Mouse (Mus musculus) cerebellum, postnatal 25 days (tissue): ENCODE measurements at regions not wholly inside any gene's neighbourhood (a gene's known extent, or its start where the extent isn't known, plus 50 kb on each side); places are given as distances from the start of the nearest gene placed in this dataset.
"Not testable (repeated sequence)": the region's sequence is repeated elsewhere in the genome, so short reads cannot be mapped to it uniquely, and the experiment has no call there.

Source experiments
- DNase-seq, 2 experiments: peaks; one replicate each; pipeline ENCODE4 v3.0.0; 2021; ENCODE audit warnings: mixed read lengths in 2 of 2

DNA sequence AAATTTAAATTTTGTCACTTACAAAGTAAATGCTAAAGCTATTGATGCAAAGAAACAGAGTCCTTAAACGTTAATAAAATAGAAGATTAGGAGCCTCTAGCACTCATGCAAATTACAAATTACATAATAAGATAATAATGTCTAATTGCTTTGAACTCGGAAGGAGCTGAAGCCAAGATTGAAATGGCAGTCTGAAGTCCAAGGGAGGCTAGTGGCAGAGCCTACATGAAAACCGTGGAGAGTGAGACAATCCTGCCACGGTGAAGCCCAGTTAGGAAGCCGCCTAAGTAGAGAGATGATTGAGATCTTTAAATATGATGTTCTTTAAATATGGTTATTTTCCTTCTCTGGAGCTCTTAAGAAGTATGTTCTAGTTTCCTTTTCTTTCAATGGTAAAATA lies 260.0 kb downstream of the Nfkbiz start:
- DNase-seq: no peak

- DNase-seq: not testable (repeated sequence)
Observed at GRCm38 (mm10) chr16:55575609-55576283, 263.0 kb downstream of the Nfkbiz start.

GRCm38 (mm10) chr16:55571106-55571505 lies 267.6 kb downstream of the Nfkbiz start:
- no peak for DNase-seq

- no peak for DNase-seq
Observed at GRCm38 (mm10) chr16:55570097-55570496, 268.6 kb downstream of the Nfkbiz start.

- no peak for DNase-seq
Observed at GRCm38 (mm10) chr16:55555821-55556535, 258.2 kb upstream of the Zpld1 start.

GRCm38 (mm10) chr16:55555224-55555623 lies 257.4 kb upstream of the Zpld1 start:
- no peak for DNase-seq

DNA sequence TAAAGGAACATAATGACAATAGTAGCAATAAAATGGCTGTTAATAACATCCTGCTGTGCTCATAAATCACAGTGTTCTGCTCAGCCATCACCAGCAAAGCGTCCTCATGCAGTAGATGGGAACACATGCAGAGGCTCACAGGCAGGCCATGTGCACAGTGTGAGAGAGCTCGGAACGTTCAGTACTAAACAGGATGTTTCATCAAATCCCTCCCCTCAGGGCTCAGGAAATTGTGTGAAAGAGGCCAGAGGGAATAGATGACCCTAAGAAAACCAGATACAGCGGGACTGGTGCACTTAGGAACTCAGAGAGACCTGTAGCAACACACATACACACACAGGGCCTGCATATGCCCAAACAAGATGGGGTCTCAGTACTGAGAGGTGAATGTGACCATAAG lies 256.1 kb upstream of the Zpld1 start:
- DNase-seq: no peak

DNA sequence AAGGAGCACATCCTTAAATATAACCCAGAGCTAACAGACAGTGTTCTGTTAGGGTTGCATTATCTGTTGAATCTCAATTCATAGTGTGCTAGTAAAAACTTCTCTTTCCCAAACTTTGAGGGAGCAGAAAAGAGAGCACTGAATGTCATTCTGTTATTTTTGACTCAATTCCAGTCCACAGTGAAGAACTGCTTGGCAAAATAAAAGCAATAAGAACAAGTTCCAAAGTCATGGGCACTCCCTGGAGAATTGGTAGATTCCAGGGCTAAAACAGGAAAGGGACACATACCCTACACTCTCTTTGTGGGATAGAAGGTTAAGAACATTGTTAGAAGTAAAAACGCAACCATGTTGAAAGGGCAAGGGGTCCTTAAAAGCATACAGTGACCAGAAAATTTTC lies 253.6 kb upstream of the Zpld1 start:
- no peak for DNase-seq

- DNase-seq: no peak
Observed at GRCm38 (mm10) chr16:55550649-55551312, 253.0 kb upstream of the Zpld1 start.

DNA sequence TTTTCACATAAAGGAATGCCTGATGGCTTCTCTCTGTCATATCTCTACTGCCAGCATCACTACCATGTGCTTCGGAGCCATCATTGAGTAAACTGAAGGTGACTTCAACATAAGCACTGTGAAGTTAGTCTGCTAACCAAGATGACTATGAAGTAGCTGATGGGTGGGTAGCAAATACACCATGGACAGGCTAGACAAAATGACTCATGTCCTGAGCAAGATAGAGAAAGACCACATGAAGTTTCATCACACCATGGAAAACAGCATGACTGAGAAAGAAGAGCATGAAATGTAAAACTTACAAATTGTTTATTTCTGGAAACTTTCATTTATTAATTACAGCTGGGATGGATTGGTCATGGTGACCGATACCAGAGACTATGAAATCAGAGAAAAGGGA lies 249.3 kb upstream of the Zpld1 start:
- DNase-seq: no peak

DNA sequence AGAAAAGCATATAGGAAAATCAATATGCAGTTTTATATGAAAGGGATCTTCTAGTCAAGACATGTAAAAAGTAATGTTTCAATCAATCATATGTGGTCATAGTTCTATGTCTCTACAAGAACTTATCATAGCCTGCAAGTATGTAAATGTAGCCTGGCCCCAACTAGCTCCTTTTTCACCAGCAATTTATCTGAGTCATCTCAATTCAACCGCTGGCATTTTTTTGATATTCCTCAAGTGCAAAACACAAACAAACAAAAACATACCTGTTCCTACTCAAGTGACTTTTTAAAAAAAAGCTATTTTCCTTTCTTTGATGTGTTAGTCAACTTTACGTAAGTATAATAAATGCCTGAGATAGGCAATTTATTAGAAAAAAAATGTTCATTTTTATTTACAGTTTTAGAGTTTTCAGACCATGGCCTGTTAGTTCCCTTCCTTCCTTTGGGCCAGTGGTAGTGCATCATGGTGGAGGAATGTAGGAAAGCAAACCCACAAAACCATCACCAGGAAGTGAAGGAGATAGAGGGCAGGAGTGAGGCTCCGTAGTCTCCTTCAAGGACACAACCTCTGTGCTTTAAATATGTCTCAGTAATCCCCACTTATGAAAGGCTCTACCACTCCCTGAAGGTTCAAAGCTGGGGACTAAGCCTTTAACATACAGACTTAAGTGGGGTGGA lies 242.7 kb upstream of the Zpld1 start:
- no peak for DNase-seq

DNA sequence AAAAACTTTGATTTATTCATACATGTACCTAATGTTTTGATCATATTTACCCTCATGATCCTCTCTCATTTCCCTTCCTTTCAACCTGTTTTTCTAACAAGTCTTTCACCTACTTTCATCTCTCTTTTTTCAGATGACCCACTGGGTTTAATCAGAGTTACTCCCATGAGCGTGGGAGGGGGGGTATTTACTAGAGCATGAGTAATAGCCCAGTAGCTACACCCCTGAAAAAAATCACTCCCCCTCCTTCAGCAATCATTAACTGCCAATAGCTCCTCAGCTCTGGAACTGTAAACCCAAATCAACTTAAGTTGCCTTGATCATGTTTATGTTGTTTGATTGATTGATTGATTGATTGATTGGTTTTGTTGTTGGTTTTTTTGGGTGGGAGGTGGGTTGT lies 241.4 kb upstream of the Zpld1 start:
- no peak for DNase-seq

DNA sequence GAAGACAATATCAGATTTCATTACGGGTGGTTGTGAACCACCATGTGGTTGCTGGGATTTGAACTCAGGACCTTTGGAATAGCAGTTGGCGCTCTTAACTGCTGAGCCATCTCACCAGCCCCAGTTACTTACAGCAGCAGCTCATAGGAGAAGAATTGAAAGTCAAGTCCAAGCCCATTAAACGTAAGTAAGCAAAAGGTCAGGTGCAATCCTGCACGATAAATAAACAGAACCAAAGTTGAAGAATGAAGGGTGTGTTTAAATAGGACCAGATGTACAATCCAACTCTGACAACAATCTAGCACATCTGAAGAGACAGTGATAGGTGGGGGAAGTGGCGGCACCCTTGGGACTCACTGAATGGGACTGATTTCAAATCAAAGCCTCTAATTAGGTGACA lies 239.8 kb upstream of the Zpld1 start:
- no peak for DNase-seq

DNA sequence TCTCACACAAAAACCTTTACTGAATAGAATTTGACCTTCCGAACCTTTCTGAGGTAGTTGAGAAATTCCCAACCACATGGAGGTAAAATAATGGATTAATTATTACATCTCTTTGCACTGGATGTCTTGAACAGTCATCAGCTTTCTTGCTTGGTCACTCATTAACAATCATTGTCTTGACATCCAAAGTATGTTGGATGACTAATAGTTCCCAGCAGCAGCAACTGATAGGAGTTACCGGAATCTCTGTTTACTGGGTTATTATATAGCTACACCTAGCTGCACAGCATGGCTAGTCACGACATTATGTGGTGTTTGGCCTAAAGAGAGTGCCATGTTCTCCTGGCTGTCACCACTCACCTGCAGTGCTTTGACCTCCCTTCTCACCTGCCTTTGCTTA lies 234.9 kb upstream of the Zpld1 start:
- no peak for DNase-seq

DNA sequence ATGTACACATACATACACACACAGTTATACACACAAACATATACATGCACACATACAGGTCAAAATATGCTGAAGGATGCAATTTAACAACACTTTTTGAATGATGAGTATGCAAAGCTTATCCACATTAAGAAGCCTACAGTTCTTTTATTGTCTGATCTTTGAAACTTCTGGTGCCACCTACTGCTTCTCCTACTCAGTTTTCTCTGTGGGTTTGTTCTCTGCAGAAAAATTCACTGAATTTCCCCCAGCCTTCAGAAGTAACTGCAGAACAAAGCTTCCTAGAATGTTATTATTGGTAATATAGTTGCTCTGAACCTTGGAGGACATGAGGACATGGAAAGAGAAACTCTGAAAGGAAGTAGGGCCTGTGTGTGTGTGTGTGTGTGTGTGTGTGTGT lies 233.1 kb upstream of the Zpld1 start:
- DNase-seq: no peak

DNA sequence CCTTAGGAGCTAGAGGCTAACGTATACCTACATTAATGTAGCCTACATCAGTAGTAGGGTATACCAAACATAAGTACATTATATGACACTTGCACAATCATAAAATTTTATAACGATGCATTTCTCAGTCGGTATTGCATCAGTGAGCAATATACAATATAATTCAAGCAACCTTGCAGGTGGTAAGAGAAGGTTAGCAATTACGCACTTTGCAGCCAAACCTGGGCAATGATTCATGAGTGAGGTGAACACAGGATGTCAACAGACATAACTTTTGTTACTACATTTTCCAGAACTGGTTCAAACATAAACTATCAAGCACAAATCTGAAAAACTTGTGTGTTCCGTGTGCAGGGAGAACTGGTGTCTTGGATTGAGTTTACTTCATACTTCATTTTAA lies 229.9 kb upstream of the Zpld1 start:
- no peak for DNase-seq

DNA sequence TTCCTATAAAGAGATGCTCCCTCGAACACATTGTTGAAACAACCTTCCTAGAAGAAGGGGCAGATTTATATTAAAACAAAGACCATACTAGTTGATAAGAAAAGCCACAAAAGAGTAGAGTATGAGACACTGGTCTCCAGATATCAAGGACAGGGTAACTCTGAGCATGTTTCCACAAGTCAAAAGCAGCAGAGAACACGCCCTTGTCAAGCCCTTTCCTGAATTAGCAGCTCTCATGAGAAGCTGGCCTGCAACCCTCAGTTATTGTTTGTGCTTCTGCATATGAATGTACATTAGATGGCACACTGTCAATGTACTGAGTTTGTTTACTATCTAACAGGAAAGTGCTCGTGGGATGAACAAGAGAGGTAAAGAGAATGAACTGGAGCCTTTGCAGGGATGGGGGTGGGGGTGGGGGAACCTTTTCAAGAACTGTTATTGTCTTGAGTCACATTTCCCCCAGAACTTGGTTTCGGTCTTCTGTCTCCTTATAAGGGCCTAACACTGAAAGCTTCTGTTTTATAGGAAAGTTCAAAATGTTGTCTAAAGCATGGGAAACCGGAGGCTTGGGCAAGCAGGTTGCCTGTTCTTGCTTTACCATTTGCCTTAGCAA lies 228.6 kb upstream of the Zpld1 start:
- DNase-seq: no peak

- DNase-seq: no peak
Observed at GRCm38 (mm10) chr16:55523264-55523663, 225.5 kb upstream of the Zpld1 start.

DNA sequence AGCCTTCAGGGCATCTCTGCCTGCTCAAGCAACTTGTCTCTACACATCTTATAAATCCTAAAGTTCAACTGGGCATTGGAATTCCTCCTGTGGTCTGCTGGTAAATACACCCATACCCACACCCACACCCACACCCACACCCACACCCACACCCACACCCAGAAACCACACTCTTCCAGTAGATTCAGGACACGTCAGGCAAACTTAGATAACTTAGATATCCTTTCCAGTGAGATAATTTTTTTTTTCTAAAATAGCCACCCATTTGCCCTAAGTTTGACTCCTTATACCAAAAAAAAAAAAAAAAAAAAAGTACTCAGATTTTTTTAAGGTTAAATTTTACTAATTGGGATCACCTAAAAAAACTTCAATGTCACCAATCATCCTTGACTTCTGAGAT lies 224.5 kb upstream of the Zpld1 start:
- DNase-seq: no peak

DNA sequence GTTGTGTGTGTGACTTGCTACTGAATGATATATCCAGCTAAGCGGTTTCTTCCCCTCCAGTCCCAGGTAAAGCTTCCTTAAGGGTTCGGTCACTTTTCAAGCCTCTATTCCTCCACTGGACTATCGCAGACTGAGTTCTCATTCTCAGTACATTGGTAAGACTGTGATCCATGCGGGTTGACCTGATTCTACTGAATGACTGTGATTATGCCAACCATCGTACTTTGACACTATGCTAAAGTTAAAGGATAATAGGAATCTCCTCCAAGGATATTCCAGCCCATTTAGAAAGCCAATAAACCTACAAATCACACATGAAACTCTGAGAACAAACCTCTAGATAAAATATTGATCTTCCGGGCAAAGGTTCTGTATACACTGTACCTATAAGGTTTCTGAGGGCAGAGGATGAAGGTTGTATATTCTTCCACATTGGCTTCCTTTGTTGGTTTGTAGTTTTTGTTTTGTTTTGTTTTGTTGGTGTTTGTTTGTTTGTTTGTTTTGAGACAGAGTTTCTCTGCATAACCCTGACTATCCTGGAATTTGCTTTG lies 223.7 kb upstream of the Zpld1 start:
- DNase-seq: no peak

GRCm38 (mm10) chr16:55520077-55520476 lies 222.3 kb upstream of the Zpld1 start:
- DNase-seq: no peak

DNA sequence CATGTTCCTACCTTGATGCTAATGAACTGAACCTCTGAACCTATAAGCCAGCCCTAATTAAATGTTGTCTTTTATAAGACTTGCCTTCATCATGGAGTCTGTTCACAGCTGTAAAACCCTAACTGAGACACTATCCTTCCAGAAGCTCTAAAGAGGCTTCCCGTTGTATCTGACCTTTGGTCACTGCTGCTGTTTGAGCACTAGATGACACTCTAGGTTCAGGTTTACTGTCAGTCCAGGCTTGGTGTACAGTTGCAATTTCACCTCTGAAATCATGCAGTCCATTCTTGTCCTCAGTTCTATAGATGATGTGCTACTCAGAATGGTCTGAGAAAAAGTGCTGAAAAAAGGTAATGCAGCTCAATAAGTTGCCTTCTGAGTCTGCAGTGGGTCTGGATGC lies 221.9 kb upstream of the Zpld1 start:
- DNase-seq: no peak

- DNase-seq: no peak
Observed at GRCm38 (mm10) chr16:55516994-55517393, 219.2 kb upstream of the Zpld1 start.
